Mouse (Mus musculus): ENCODE data around the gene Olfr77. TPM values are rescaled to one million over a fixed set of nuclear protein-coding genes. Genes with fewer than 3 reads are reported as not detected.

Gene Olfr77
- 0.19 and 0.22 TPM in 2 replicates for polyA plus RNA-seq (2015; fragmentation: Nextera tagmentation; extraction: Ambion mirVana)

GRCm38 (mm10) chr9:19916565-19916964, at the start of gene Olfr77:
TSS of gene Olfr77 (plus strand) at chr9:19916865.

GRCm38 (mm10) chr9:19887904-19888303, 28.8 kb upstream of the Olfr77 start, which contains the start of gene Olfr862:
TSS of gene Olfr862 (minus strand) at chr9:19888004.

Other genes with a start within 250 kb of the Olfr77 start
- gene Olfr857, start 207.4 kb upstream of the Olfr77 start, polyA plus RNA-seq (2015; fragmentation: Nextera tagmentation; extraction: Ambion mirVana), result not detected in 2 replicates
- not detected in 2 replicates for gene Olfr58, start 136.6 kb upstream of the Olfr77 start, polyA plus RNA-seq (2015; fragmentation: Nextera tagmentation; extraction: Ambion mirVana)
- gene Olfr859, start 112.0 kb upstream of the Olfr77 start, polyA plus RNA-seq (2015; fragmentation: Nextera tagmentation; extraction: Ambion mirVana), result not detected in 2 replicates
- not detected in 2 replicates for gene Olfr860, start 67.1 kb upstream of the Olfr77 start, polyA plus RNA-seq (2015; fragmentation: Nextera tagmentation; extraction: Ambion mirVana)
- gene Olfr862, start 28.9 kb upstream of the Olfr77 start, polyA plus RNA-seq (2015; fragmentation: Nextera tagmentation; extraction: Ambion mirVana), result not detected in 2 replicates
- not detected in 2 replicates for gene Olfr866, start 111.2 kb downstream of the Olfr77 start, polyA plus RNA-seq (2015; fragmentation: Nextera tagmentation; extraction: Ambion mirVana)
- not detected in 2 replicates for gene Olfr867, start 140.7 kb downstream of the Olfr77 start, polyA plus RNA-seq (2015; fragmentation: Nextera tagmentation; extraction: Ambion mirVana)
- gene Olfr868, start 181.8 kb downstream of the Olfr77 start, polyA plus RNA-seq (2015; fragmentation: Nextera tagmentation; extraction: Ambion mirVana), result not detected in 2 replicates
- gene Olfr869, start 212.1 kb downstream of the Olfr77 start, polyA plus RNA-seq (2015; fragmentation: Nextera tagmentation; extraction: Ambion mirVana), result not detected in 2 replicates

All from urinary bladder, postnatal 0 days (tissue).